Mouse (Mus musculus) CD4-positive, CD25-positive, alpha-beta regulatory T cell, adult 2 months (primary cell): ENCODE measurements around the gene Cyp2c40.
"Not testable (repeated sequence)": the region's sequence is repeated elsewhere in the genome, so short reads cannot be mapped to it uniquely, and the experiment has no call there.

Experiments
- DNase-seq: peaks from one replicate; pipeline ENCODE4 v3.0.0-alpha.2; 2012; ENCODE audit warnings: low read depth, low spot score

Cyp2c40 gene

DNA sequence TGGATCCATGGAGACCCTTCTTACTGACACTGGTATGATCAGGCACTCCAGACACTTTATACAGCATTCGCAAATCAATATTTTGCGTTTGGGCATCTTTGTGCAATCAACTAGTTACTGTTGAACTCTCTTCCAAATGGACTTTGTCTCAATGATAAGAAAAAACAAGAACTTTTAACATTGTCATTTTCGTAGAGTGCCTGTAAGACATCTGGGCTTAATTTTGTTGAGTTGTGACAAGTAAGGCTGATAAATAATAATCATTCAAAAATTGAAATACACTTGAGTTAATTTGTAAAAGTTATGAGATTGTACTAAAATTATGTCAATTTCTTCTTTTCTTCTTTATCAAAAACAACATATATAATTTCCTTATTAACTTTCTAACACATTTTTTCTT lies at the start of gene Cyp2c40:
Cyp2c40 (minus strand) TSS at position 101 of the 400 bp plus-strand sequence.
- not testable (repeated sequence) for DNase-seq

DNA sequence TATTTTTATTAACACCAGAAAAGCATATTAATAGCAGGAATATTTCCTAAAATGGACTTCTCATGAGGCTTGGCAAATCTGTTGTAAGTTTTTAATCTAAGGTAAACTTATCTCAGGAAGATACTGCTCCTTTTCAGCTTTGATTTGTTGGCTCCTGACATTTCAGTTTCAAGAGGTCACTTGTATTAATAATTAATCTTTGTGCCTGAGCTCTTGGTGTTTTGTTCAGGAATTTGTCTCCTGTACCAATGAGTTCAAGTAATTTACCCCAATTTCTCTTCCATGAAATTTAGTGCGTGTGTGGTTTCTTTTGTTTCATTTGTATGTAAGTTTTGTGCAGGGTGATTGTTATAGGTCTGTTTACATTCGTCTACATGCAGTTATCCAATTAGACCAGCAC lies 8.3 kb upstream of the Cyp2c40 start:
- not testable (repeated sequence) for DNase-seq

DNA sequence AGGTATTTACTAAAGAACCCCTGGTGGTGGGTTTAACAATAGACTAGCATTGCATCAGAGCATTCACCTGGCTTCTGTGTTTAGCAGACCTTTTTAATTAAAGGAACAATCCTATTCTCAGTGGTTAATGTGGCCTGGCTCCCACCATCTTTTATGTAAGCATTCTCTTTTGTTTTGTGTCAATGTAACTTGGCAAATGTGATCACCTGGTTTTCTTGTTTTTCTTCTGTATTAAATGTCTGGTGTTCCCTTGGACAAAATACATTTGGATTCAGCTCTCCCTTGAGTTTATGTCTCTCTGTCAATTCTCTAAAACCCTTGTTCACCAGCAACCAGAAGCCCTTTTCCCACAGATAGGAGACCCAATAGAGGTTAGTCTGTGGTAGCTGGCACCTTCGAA lies 3.8 kb upstream of the Cyp2c40 start:
- not testable (repeated sequence) for DNase-seq

DNA sequence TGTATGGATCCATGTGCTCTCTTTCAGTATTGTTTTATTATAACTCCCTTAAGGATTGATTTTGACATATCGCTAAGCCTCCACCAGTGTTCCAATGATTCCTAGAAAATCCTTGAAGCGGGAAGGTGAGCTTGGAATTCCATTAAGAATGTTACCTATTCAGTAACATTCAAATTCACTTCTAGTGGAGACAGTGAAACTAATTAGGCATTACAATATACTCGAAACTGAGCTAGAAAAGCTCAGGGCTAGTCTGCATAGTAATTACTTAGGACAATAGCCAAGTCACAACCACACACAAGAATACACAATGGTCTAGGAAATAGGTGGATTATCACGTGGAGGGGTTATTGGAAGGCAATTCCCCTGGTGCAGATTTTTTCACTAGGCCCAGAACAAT lies 3.4 kb upstream of the Cyp2c40 start:
- not testable (repeated sequence) for DNase-seq

GRCm38 (mm10) chr19:39785458-39785857 lies 27.2 kb downstream of the Cyp2c40 start:
- DNase-seq: not testable (repeated sequence)

- DNase-seq: no peak
Measured at GRCm38 (mm10) chr19:39745357-39745756, 67.3 kb downstream of the Cyp2c40 start.

GRCm38 (mm10) chr19:39744361-39744760 lies 68.3 kb downstream of the Cyp2c40 start:
- not testable (repeated sequence) for DNase-seq

- DNase-seq: no peak
Measured at GRCm38 (mm10) chr19:39740920-39741319, 71.7 kb downstream of the Cyp2c40 start, which contains the start of gene Cyp2c68. TSS of gene Cyp2c68 (minus strand) at chr19:39741054.
